Mouse (Mus musculus): Measurements from ENCODE around the gene Chadl.

Gene Chadl

GRCm38 (mm10) chr15:81697175-81697574 lies at the start of gene Chadl:
Gene Chadl, minus strand, starts transcription at chr15:81697287.
- 48% methylated on average over 7 of the region's 7 CpGs for WGBS

GRCm38 (mm10) chr15:81745601-81746114 lies 48.6 kb upstream of the Chadl start:
- 1% methylated on average over 32 of the region's 33 CpGs for WGBS

- WGBS: 1% methylated on average over 65 of the region's 65 CpGs
Measured at GRCm38 (mm10) chr15:81744992-81745600, 48.0 kb upstream of the Chadl start, which contains the start of the genes Zc3h7b and Rangap1. Gene Zc3h7b, plus strand, starts transcription at chr15:81745057. Gene Rangap1, minus strand, starts transcription at chr15:81745530.

GRCm38 (mm10) chr15:81742368-81742767 lies 45.3 kb upstream of the Chadl start:
- 48% methylated on average over 2 of the region's 2 CpGs for WGBS

GRCm38 (mm10) chr15:81739924-81740323 lies 42.8 kb upstream of the Chadl start:
- WGBS: 13% methylated on average over 2 of the region's 2 CpGs

GRCm38 (mm10) chr15:81739296-81739695 lies 42.2 kb upstream of the Chadl start:
- WGBS: 81% methylated on average over 3 of the region's 3 CpGs

GRCm38 (mm10) chr15:81735075-81735474 lies 38.0 kb upstream of the Chadl start:
- WGBS: 58% methylated on average over 3 of the region's 3 CpGs

GRCm38 (mm10) chr15:81729792-81730635 lies 32.9 kb upstream of the Chadl start:
- 6% methylated on average over 41 of the region's 41 CpGs for WGBS

- under 1% methylated on average over 49 of the region's 49 CpGs for WGBS
Measured at GRCm38 (mm10) chr15:81729241-81729791, 32.2 kb upstream of the Chadl start.

GRCm38 (mm10) chr15:81725965-81726364 lies 28.9 kb upstream of the Chadl start:
- WGBS: 96% methylated on average over 8 of the region's 8 CpGs

GRCm38 (mm10) chr15:81723653-81724052 lies 26.6 kb upstream of the Chadl start:
- 93% methylated on average over 11 of the region's 11 CpGs for WGBS

- 86% methylated on average over 5 of the region's 5 CpGs for WGBS
Measured at GRCm38 (mm10) chr15:81722361-81722760, 25.3 kb upstream of the Chadl start.

- WGBS: 92% methylated on average over 6 of the region's 6 CpGs
Measured at GRCm38 (mm10) chr15:81719139-81719531, 22.0 kb upstream of the Chadl start.

- 55% methylated on average over 9 of the region's 9 CpGs for WGBS
Measured at GRCm38 (mm10) chr15:81718336-81719138, 21.4 kb upstream of the Chadl start.

- 53% methylated on average over 6 of the region's 6 CpGs for WGBS
Measured at GRCm38 (mm10) chr15:81713742-81714141, 16.7 kb upstream of the Chadl start.

GRCm38 (mm10) chr15:81710801-81711200 lies 13.7 kb upstream of the Chadl start:
- 68% methylated on average over 4 of the region's 4 CpGs for WGBS

- WGBS: 97% methylated on average over 1 of the region's 1 CpGs
Measured at GRCm38 (mm10) chr15:81709686-81710085, 12.6 kb upstream of the Chadl start.

- 79% methylated on average over 11 of the region's 11 CpGs for WGBS
Measured at GRCm38 (mm10) chr15:81708991-81709390, 11.9 kb upstream of the Chadl start.

GRCm38 (mm10) chr15:81703094-81703489 lies 6.0 kb upstream of the Chadl start:
- 87% methylated on average over 3 of the region's 3 CpGs for WGBS

GRCm38 (mm10) chr15:81702306-81703093 lies 5.4 kb upstream of the Chadl start:
- 83% methylated on average over 13 of the region's 13 CpGs for WGBS

- WGBS: 78% methylated on average over 4 of the region's 4 CpGs
Measured at GRCm38 (mm10) chr15:81701350-81701749, 4.3 kb upstream of the Chadl start.
